ENCODE assay signal across 23 mouse cellular contexts in the genomic region with DNA sequence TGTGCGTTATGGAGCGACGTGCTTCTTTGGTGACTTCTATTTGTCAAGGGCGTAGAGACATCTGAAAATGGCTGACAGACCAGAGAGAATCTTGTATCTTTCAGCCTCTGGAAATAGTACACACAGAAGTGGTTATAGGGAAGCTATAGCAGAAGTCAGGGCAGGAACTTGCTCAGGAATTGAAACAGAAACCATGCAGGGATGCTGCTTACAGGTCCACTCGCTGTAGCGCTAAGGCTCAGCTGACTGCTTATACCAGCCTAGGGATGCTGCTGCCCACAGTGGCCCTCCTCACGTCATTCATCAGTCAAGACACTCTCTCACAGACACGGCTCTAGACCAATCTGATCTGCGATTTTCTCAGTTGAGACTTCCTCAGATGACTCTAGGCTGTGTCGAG. TPM values are rescaled to one million over a fixed set of nuclear protein-coding genes. Genes with fewer than 3 reads are reported as not detected.
"Had no signal": no experiment of that assay in that cellular context is flagged by ENCODE, and none has a peak within 500 bp of the region (broad histone marks: within the 10 kb centered on the region; RNA-seq: fewer than 3 reads in every experiment).

No protein-coding gene starts in this region.

- H3K4me1 ChIP-seq: intestine, embryonic 15.5 days; midbrain, embryonic 12.5 days; stomach, embryonic 15.5 days had no signal

- DNase-seq: kidney, adult 18-20 months; kidney, postnatal 10 days; left cerebral cortex, postnatal 4 days; lung, adult 2 months; lung, postnatal 36 days; right cerebral cortex, adult 18-20 months; right cerebral cortex, postnatal 25 days; thymus, adult 2 months; thymus, postnatal 25 days had no signal

- H3K9me3 ChIP-seq: intestine, embryonic 15.5 days; midbrain, embryonic 12.5 days; stomach, embryonic 15.5 days had no signal

- H3K9ac ChIP-seq: intestine, embryonic 15.5 days; liver, embryonic 14.5 days; midbrain, embryonic 12.5 days; stomach, embryonic 15.5 days had no signal

- H3K27me3 ChIP-seq: intestine, embryonic 15.5 days; midbrain, embryonic 12.5 days; stomach, embryonic 15.5 days had no signal

- H3K36me3 ChIP-seq: intestine, embryonic 15.5 days; midbrain, embryonic 12.5 days; stomach, embryonic 15.5 days had no signal

- H3K4me3 ChIP-seq: intestine, embryonic 15.5 days; midbrain, embryonic 12.5 days; stomach, embryonic 15.5 days had no signal

- H3K27ac ChIP-seq: intestine, embryonic 15.5 days; liver, embryonic 14.5 days; midbrain, embryonic 12.5 days; stomach, embryonic 15.5 days had no signal

- ATAC-seq: intestine, embryonic 15.5 days; lung, postnatal 0 days; midbrain, embryonic 16.5 days had no signal

- H3K4me2 ChIP-seq: intestine, embryonic 15.5 days; midbrain, embryonic 12.5 days; stomach, embryonic 15.5 days had no signal

RNA-seq across cellular contexts. Expression of gene Sit1, which starts 13.2 kb away (rescaled TPM):
- total RNA-seq: layer of hippocampus, adult 8-10 months; layer of hippocampus, postnatal 14 days; left cerebral cortex, adult 18-20 months; left cerebral cortex, postnatal 10 days; left cerebral cortex, postnatal 4 days had no signal
- polyA plus RNA-seq: intestine, embryonic 15.5 days; kidney, embryonic 14.5 days; limb, embryonic 14.5 days; lung, postnatal 0 days; midbrain, embryonic 12.5 days; midbrain, embryonic 16.5 days; neural tube, embryonic 14.5 days; stomach, embryonic 15.5 days; testis, adult 2 months had no signal

RNA-seq across cellular contexts. Expression of gene Cd72, which starts 15.9 kb away (rescaled TPM):
- total RNA-seq: layer of hippocampus, postnatal 14 days; left cerebral cortex, postnatal 4 days had no signal
